Mouse (Mus musculus) megakaryocyte, embryonic 14.5 days (primary cell): Measurements from ENCODE around the gene Ugt1a6a.

Experiments
- FLI1 ChIP-seq: IDR thresholded peaks from 2 replicates; pipeline ENCODE4 v1.6.1; 2012; ENCODE audit warnings: low read length, inconsistent platforms, mixed read lengths
- GATA1 ChIP-seq: IDR thresholded peaks from 3 replicates; pipeline ENCODE4 v1.6.1; 2012; ENCODE audit warnings: mixed read lengths, low read length, inconsistent platforms, borderline replicate concordance

DNA sequence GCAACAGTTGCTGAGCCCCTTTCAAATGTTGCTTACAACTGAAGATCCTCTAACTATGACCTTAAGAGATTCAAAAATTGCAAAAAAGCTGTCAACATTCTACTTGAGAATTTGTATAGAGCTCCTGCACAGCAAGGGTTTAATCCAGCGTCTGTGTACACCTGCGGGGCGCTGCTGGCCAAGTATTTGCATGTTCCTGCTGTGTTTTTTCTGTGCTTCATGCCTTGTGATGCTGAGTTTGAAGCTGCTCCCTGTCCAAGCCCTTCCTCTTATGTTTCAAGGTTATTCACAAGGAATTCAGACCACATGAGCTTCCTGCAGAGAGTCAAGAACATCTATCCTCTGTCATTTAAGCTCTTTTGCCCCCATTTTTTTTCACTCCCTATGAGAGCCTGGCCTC, 57.5 kb downstream of the Ugt1a6a start:
- no peak for TF ChIP-seq GATA1
- no peak for TF ChIP-seq FLI1
